Mouse (Mus musculus): Measurements from ENCODE around the gene Gadd45g.

Gadd45g gene

DNA sequence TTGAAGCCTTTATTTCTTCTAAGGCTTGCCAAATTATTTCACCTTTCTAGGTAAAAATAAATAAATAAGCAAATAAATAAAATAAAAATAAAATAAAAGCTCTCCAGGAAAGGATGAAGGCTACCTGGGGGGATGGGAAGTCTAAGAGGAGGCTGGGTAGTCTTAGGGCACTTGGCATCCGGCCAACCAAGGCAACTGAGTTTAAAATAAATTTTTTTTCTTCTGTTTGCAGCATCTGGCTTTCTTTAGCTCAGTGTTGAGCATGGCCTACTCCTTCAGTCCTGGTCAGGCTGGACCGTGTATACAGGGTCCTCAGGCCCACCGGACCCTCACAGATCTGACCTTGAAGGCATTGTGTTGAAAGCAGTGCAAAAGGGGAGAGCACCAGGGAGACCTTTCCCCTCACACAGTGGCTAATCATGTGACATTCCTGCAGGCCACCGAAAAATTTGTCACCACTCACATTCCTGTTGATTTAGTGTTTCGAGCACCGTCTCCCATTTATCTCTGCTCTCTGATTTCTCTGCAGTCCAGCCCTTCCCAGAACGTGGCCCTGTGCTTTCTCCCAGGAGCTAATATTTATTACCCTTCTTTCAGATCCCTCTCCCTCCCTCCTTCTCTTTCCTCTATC, 6.2 kb downstream of the Gadd45g start:
- DNase-seq (ENCODE audit: extremely low spot score, low spot score): no peak

DNA sequence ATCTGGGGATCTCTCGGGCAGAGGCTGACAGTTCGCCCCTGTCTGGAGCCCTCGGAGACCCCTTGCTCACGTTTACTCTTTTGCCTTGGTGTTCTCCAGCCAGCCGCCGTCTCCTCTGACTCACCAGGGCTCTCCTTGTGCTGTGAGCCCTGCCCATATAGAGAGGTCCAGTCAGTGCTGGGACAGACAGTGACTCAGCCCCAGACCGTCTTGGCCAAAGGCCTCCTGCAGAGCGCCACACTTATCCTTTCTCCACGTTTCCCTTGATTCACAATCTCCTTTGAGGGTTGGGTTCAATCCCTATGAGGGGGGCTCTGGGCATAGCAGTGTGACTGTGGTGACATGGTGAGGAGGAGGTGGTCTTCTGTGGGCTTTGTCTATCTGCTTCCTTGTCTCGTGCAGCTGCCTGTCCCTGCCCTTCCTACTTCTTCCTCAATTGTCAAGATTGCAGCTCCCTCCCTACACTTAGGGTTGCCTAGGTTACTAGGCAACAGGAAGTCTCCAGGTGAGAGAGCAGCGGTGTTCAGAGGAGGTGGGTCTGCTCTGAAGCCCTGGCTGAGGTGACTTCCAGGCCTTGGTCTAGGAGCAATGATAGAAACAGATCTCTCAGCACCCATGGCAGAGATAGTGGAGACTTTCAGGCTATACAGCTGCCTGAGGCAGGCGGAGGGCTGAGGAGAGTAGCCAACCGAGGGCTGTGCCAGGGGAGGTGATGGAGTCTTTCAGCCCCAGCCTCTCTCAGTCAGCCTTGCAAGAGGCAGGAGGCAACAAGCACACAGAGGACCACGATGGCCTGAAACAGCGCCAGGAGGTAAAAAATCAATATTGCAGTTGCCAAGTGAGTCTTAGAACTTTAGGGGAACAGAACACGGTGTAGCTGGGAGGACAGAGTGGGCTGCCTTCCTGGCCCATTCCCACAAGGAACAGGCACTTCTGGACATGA, 7.1 kb downstream of the Gadd45g start:
- peak; percentile 44 for DNase-seq (ENCODE audit: extremely low spot score, low spot score)

GRCm38 (mm10) chr13:51855584-51855983, 9.1 kb downstream of the Gadd45g start:
- no peak for DNase-seq (ENCODE audit: extremely low spot score, low spot score)

- DNase-seq (ENCODE audit: extremely low spot score, low spot score): no peak
Measured at GRCm38 (mm10) chr13:51857156-51857555, 10.7 kb downstream of the Gadd45g start.

GRCm38 (mm10) chr13:51858475-51858874, 12.0 kb downstream of the Gadd45g start:
- DNase-seq (ENCODE audit: extremely low spot score, low spot score): no peak

GRCm38 (mm10) chr13:51859174-51859573, 12.7 kb downstream of the Gadd45g start:
- DNase-seq (ENCODE audit: extremely low spot score, low spot score): no peak

DNA sequence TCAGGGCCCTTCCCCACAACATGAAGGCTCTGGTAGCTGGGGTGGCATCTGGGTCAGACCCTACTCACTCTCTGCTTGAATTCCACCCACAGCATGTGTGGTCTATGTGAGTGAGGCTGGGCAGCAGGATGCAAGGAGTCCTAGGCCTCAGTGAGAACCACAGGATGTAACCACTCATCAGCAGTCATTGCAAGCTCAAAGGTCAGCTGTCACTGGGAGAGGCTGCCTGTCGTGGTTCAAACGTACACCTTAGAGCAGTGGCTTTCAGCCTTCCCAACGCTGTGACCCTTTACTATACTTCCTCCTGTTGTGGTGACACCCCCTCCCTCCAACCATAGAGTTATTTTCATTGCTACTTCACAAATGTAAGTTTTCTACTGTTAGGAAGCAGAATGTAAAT, 13.3 kb downstream of the Gadd45g start:
- DNase-seq (ENCODE audit: extremely low spot score, low spot score): no peak

- no peak for DNase-seq (ENCODE audit: extremely low spot score, low spot score)
Measured at GRCm38 (mm10) chr13:51862750-51863149, 16.3 kb downstream of the Gadd45g start.

GRCm38 (mm10) chr13:51866151-51866659, 19.7 kb downstream of the Gadd45g start:
- DNase-seq (ENCODE audit: extremely low spot score, low spot score): no peak

- DNase-seq (ENCODE audit: extremely low spot score, low spot score): no peak
Measured at GRCm38 (mm10) chr13:51868491-51869128, 22.1 kb downstream of the Gadd45g start.

GRCm38 (mm10) chr13:51869129-51869491, 22.6 kb downstream of the Gadd45g start:
- no peak for DNase-seq (ENCODE audit: extremely low spot score, low spot score)

DNA sequence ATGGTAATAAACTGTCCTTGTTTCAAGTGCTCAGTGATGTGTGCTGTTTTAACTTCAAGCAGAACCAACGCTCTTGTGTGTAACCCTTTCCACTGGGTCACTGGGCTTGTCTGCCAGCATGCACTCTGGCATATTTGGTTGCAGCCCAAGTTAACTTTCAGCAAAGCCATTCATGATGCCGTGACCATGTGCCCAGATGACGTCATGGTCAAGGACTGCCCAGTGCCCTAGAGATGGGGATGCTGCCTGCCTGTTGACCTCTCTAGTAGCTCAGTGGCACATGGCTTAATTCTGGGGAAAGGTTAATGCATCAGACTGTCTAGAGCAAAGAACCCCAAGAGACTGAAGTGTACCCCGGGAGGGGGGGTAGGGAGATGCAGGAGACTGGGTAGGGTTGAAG, 24.7 kb downstream of the Gadd45g start:
- no peak for DNase-seq (ENCODE audit: extremely low spot score, low spot score)

DNA sequence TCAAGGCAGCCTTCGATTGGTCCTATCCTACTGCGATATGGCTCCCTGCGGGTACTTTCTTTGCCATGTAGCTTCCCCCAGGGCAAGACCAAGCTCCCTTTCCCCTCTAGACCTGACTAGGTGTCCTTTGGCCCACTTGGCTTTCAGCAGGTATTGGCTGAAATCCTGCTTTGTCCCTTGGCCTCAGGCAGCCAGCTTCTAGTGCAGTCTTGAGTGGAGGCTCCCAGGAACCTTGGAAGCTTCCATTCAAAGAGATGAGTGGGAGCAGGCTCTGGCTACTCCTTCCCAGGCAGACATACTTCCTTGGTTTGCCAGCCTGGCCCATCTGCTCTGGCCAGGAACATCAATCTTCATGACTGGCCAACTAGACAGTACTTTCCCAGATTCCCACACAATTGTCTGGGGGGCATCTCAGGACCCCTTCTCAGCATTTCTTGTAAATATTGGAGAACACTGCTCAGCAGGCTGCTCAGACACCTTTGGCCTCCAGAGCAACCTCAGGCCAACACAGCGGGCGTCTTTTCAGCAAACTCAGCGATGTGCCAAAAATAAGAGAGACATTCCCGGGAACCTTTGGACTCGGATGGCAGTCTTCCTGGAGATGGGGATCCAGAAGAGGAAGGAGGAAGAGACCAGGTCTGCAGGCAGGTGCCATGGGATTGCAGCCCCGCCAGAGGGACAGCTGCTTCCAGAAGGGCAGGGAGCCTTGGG, 25.9 kb downstream of the Gadd45g start:
- DNase-seq (ENCODE audit: extremely low spot score, low spot score): no peak

- DNase-seq (ENCODE audit: extremely low spot score, low spot score): no peak
Measured at GRCm38 (mm10) chr13:51872963-51873514, 26.6 kb downstream of the Gadd45g start.

- DNase-seq (ENCODE audit: extremely low spot score, low spot score): no peak
Measured at GRCm38 (mm10) chr13:51873786-51874185, 27.3 kb downstream of the Gadd45g start.

GRCm38 (mm10) chr13:51876131-51876530, 29.7 kb downstream of the Gadd45g start:
- no peak for DNase-seq (ENCODE audit: extremely low spot score, low spot score)

DNA sequence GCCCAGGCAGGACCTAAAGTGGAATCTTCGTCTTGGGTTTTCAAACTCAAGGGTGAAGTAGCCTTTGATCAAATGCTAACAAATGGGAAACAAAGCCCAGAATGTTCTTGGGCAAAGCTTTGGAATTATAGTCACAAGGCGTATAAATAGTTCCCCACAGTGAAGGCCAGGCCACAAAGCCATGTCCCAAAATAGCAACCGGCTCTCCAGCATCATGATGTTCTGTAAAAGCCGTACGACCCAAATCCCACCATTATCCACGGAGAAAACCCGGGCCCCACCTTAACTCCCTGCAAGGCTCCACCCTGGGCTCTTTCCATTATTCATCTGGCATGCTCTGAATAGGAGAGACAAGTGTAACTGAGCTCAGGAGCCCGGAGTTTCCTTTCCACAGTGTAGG, 32.3 kb downstream of the Gadd45g start:
- no peak for DNase-seq (ENCODE audit: extremely low spot score, low spot score)

DNA sequence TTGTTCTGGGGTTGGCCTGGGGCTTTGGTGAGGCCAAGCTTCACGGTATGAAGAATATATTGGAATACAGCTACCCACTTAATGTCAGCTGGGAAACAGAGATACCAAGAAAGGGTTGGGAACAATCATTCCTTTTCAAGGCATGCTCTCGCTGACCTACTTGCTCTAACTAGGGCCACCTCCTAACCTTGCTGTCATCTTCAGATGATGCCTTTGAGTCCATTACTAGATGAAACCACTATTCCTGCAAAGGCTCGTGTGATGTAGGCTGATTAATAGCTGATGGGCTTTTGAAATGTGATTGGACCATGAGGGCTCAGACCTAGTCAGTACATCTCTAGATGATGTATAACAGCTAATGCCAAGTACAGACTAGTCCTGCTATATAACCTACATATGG, 33.1 kb downstream of the Gadd45g start:
- DNase-seq (ENCODE audit: extremely low spot score, low spot score): no peak

- no peak for DNase-seq (ENCODE audit: extremely low spot score, low spot score)
Measured at GRCm38 (mm10) chr13:51880019-51880418, 33.5 kb downstream of the Gadd45g start.

- no peak for DNase-seq (ENCODE audit: extremely low spot score, low spot score)
Measured at GRCm38 (mm10) chr13:51881271-51882128, 35.0 kb downstream of the Gadd45g start.
